Mouse (Mus musculus) stomach, postnatal 0 days (tissue): ENCODE data around the gene Crk.

Experiments
- CTCF ChIP-seq: IDR thresholded peaks from 2 replicates; pipeline ENCODE4 v1.5.1; 2016; ENCODE audit warnings: antibody characterized with exemption, low read depth, mild to moderate bottlenecking, moderate library complexity
- EP300 ChIP-seq: optimal IDR thresholded peaks from 2 replicates; pipeline ENCODE3; 2016; ENCODE audit warnings: antibody characterized with exemption

DNA sequence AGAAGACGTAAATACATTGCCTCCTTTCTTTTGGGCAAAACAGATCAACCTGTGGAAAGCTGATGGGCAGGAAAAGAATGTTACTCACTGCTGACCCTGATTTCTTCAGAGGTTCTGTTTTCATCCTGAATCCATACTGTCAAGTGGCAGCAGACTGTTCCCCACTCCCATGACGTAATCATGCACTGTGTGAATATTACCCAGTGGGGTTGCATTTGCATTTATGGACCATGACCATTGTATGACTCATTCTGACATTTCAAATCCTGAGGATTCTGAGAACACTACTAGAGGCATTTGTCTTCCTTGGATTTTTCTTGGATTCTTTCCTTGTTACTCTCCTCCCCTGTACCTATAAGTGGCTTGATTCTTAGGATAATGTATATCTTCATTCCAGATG, 24.7 kb downstream of the Crk start:
- TF ChIP-seq EP300 (no peak), CTCF (no peak)
